Comparison of ENCODE assay signal across 11 mouse cellular contexts in genomic region chr12:108278221-108278918, GRCm38 (mm10). TPM values are rescaled to one million over a fixed set of nuclear protein-coding genes. Genes with fewer than 3 reads are reported as not detected.
DNase-seq lines count a peak whose midpoint lies in the region; ATAC-seq and TF ChIP-seq lines count a peak whose summit lies in the region.
"Had no signal": no experiment of that assay in that cellular context is flagged by ENCODE, and none has a peak within 500 bp of the region (broad histone marks: within the 10 kb centered on the region; RNA-seq: fewer than 3 reads in every experiment).

No protein-coding gene starts in this region.

- no peaks in the 10 kb centered on the region for H3K36me3 ChIP-seq in kidney, embryonic 16.5 days (ENCODE audit: insufficient read depth, low read length)
- H3K36me3 ChIP-seq in embryonic facial prominence, embryonic 12.5 days = no peaks in the 10 kb centered on the region
- H3K36me3 ChIP-seq in hindbrain, embryonic 14.5 days (replicated peaks; ENCODE audit: control insufficient read depth, insufficient read depth) = no peaks in the 10 kb centered on the region
- H3K36me3 ChIP-seq in midbrain, postnatal 0 days (ENCODE audit: insufficient read depth, low read length) = no peaks in the 10 kb centered on the region

- H3K4me2 ChIP-seq in kidney, embryonic 16.5 days (replicated peaks; ENCODE audit: low read depth, low read length) = peak overlapping the region; percentile 83
- H3K4me2 ChIP-seq in embryonic facial prominence, embryonic 12.5 days (replicated peaks) = peak overlapping the region; percentile 98
- H3K4me2 ChIP-seq in hindbrain, embryonic 14.5 days (replicated peaks) = peak overlapping the region; percentile 94
- H3K4me2 ChIP-seq in midbrain, postnatal 0 days (ENCODE audit: low read depth, low read length, poor library complexity, severe bottlenecking) = peak overlapping the region; percentile 93

- no peak overlapping the region for H3K9ac ChIP-seq in kidney, embryonic 16.5 days (replicated peaks; ENCODE audit: low read length)
- H3K9ac ChIP-seq in embryonic facial prominence, embryonic 12.5 days = no peak overlapping the region
- peak overlapping the region; percentile 89 for H3K9ac ChIP-seq in hindbrain, embryonic 14.5 days
- H3K9ac ChIP-seq in midbrain, postnatal 0 days (replicated peaks; ENCODE audit: low read length, poor library complexity, severe bottlenecking) = no peak overlapping the region

- H3K9me3 ChIP-seq in kidney, embryonic 16.5 days (ENCODE audit: low read length) = no peaks in the 10 kb centered on the region
- H3K9me3 ChIP-seq in embryonic facial prominence, embryonic 12.5 days = no peaks in the 10 kb centered on the region
- no peaks in the 10 kb centered on the region for H3K9me3 ChIP-seq in hindbrain, embryonic 14.5 days (ENCODE audit: control insufficient read depth, low read length)
- no peaks in the 10 kb centered on the region for H3K9me3 ChIP-seq in midbrain, postnatal 0 days (ENCODE audit: low read length)

- WGBS in kidney, embryonic 16.5 days = 38% methylated on average over 15 of the region's 15 CpGs
- 32% methylated on average over 15 of the region's 15 CpGs for WGBS in embryonic facial prominence, embryonic 12.5 days
- 18% methylated on average over 14 of the region's 15 CpGs for whole genome bisulfite sequencing in hindbrain, embryonic 14.5 days
- WGBS in midbrain, postnatal 0 days = 20% methylated on average over 15 of the region's 15 CpGs

- peaks cover 4% of the 10 kb centered on the region; the same call in 1 of the 2 replicates for H3K27me3 ChIP-seq in kidney, embryonic 16.5 days (ENCODE audit: insufficient read depth, low read length)
- no peaks in the 10 kb centered on the region for H3K27me3 ChIP-seq in embryonic facial prominence, embryonic 12.5 days
- H3K27me3 ChIP-seq in hindbrain, embryonic 14.5 days (ENCODE audit: control insufficient read depth, insufficient read depth, low read length) = no peaks in the 10 kb centered on the region
- no peaks in the 10 kb centered on the region for H3K27me3 ChIP-seq in midbrain, postnatal 0 days (ENCODE audit: insufficient read depth, low read length)

- no peak overlapping the region for H3K4me3 ChIP-seq in kidney, embryonic 16.5 days (ENCODE audit: low read length)
- H3K4me3 ChIP-seq in embryonic facial prominence, embryonic 12.5 days = 0 out of 2 replicates have a peak overlapping the region, but pooled peaks have one; percentile 20
- peak overlapping the region; percentile 51; the same call in 1 of the 2 replicates for H3K4me3 ChIP-seq in hindbrain, embryonic 14.5 days (replicated peaks; ENCODE audit: low read length)
- H3K4me3 ChIP-seq in midbrain, postnatal 0 days (ENCODE audit: low read depth, low read length) = peak overlapping the region; percentile 83; the same call in 1 of the 2 replicates
- H3K4me3 ChIP-seq in layer of hippocampus, adult 2 months = no peak overlapping the region

- no peak for TF ChIP-seq CTCF in midbrain, postnatal 0 days (IDR thresholded peaks at IDR 0.05)
- no peak for TF ChIP-seq CTCF in layer of hippocampus, adult 2 months (conservative IDR thresholded peaks at IDR 0.05)

- no peak for ATAC-seq in kidney, embryonic 16.5 days (ENCODE audit: low FRiP score, low TSS enrichment)
- ATAC-seq in embryonic facial prominence, embryonic 12.5 days (ENCODE audit: insufficient number of reproducible peaks, insufficient read depth, low FRiP score, low TSS enrichment) = no peak
- ATAC-seq in hindbrain, embryonic 14.5 days (ENCODE audit: low FRiP score) = no peak
- ATAC-seq in midbrain, postnatal 0 days (ENCODE audit: low FRiP score) = no peak
- ATAC-seq: activated CD4-positive, CD25-positive, alpha-beta regulatory T cell, adult 4 months had no signal

- H3K4me1 ChIP-seq in kidney, embryonic 16.5 days (ENCODE audit: insufficient read depth, low read length) = peaks cover 43% of the 10 kb centered on the region
- H3K4me1 ChIP-seq in embryonic facial prominence, embryonic 12.5 days = peaks cover 32% of the 10 kb centered on the region
- peaks cover 33% of the 10 kb centered on the region for H3K4me1 ChIP-seq in hindbrain, embryonic 14.5 days (replicated peaks; ENCODE audit: control insufficient read depth, insufficient read depth, low read length)
- peaks cover 12% of the 10 kb centered on the region for H3K4me1 ChIP-seq in midbrain, postnatal 0 days (ENCODE audit: insufficient read depth, low read length)

- no peak for DNase-seq in kidney, adult 11 months
- no peak for DNase-seq in hindbrain, embryonic 14.5 days (ENCODE audit: low spot score)
- DNase-seq in midbrain, postnatal 0 days (ENCODE audit: low spot score) = no peak
- DNase-seq in layer of hippocampus, postnatal 14 days (ENCODE audit: low spot score in 2 of 2) = no peak
- DNase-seq in layer of hippocampus, adult 9-10 months (ENCODE audit: low spot score) = no peak
- DNase-seq in layer of hippocampus, adult 2 months (ENCODE audit: low spot score in 2 of 2) = no peak
- DNase-seq: gastrocnemius, postnatal 10 days; heart, postnatal 36 days had no signal

- H3K27ac ChIP-seq in kidney, embryonic 16.5 days (ENCODE audit: low read length) = no peak overlapping the region; the same call in 1 of the 2 replicates
- H3K27ac ChIP-seq in embryonic facial prominence, embryonic 12.5 days = peak overlapping the region; percentile 64; the same call in 1 of the 2 replicates
- peak overlapping the region; percentile 98 for H3K27ac ChIP-seq in hindbrain, embryonic 14.5 days
- peak overlapping the region; percentile 95 for H3K27ac ChIP-seq in midbrain, postnatal 0 days (ENCODE audit: low read depth, low read length)
- H3K27ac ChIP-seq in layer of hippocampus, adult 2 months = no peak overlapping the region

RNA-seq across cellular contexts. Expression of gene Ccdc85c, which starts 3.1 kb away (rescaled TPM):
- polyA plus RNA-seq in kidney, embryonic 16.5 days (2015; fragmentation: Nextera tagmentation; extraction: Ambion mirVana) = 5.3 and 6.8 TPM in 2 replicates
- 7.7 and 7.9 TPM in 2 replicates for polyA plus RNA-seq in embryonic facial prominence, embryonic 12.5 days (2016; fragmentation: Nextera tagmentation; extraction: Ambion mirVana)
- polyA plus RNA-seq in hindbrain, embryonic 14.5 days (2014; fragmentation: Nextera tagmentation; extraction: Ambion mirVana) = 13.9 and 16.5 TPM in 2 replicates
- 69.1 and 89.6 TPM in 2 replicates for total RNA-seq in midbrain, postnatal 0 days (2014; rRNA removed)
- polyA plus RNA-seq in midbrain, postnatal 0 days (2015; fragmentation: Nextera tagmentation; extraction: Ambion mirVana) = 16.6 and 19.9 TPM in 2 replicates
- total RNA-seq in layer of hippocampus, postnatal 14 days (2021) = 10 to 100 TPM; 55.9 to 57.4 TPM
- total RNA-seq in layer of hippocampus, adult 2 months (2021) = 10 to 100 TPM; 68.4 to 68.5 TPM

RNA-seq across cellular contexts. Expression of gene Hhipl1, which starts 27.7 kb away (rescaled TPM):
- 0.80 and 0.81 TPM in 2 replicates for polyA plus RNA-seq in kidney, embryonic 16.5 days (2015; fragmentation: Nextera tagmentation; extraction: Ambion mirVana)
- polyA plus RNA-seq in embryonic facial prominence, embryonic 12.5 days (2016; fragmentation: Nextera tagmentation; extraction: Ambion mirVana) = 1.0 and 1.1 TPM in 2 replicates
- polyA plus RNA-seq in hindbrain, embryonic 14.5 days (2014; fragmentation: Nextera tagmentation; extraction: Ambion mirVana) = 1.8 and 1.9 TPM in 2 replicates
- total RNA-seq in midbrain, postnatal 0 days (2014; rRNA removed) = 9.3 and 10.4 TPM in 2 replicates
- polyA plus RNA-seq in midbrain, postnatal 0 days (2015; fragmentation: Nextera tagmentation; extraction: Ambion mirVana) = 2.7 and 2.9 TPM in 2 replicates
- total RNA-seq in layer of hippocampus, postnatal 14 days (2021) = 1 to 10 TPM; 4.1 to 5.2 TPM
- total RNA-seq in layer of hippocampus, adult 2 months (2021) = 1 to 10 TPM; 5.1 to 6.4 TPM

RNA-seq across cellular contexts. Expression of gene Cyp46a1, which starts 55.8 kb away (rescaled TPM):
- 11.8 and 12.2 TPM in 2 replicates for polyA plus RNA-seq in kidney, embryonic 16.5 days (2015; fragmentation: Nextera tagmentation; extraction: Ambion mirVana)
- 5.9 and 7.4 TPM in 2 replicates for polyA plus RNA-seq in embryonic facial prominence, embryonic 12.5 days (2016; fragmentation: Nextera tagmentation; extraction: Ambion mirVana)
- 22.7 and 23.5 TPM in 2 replicates for polyA plus RNA-seq in hindbrain, embryonic 14.5 days (2014; fragmentation: Nextera tagmentation; extraction: Ambion mirVana)
- total RNA-seq in midbrain, postnatal 0 days (2014; rRNA removed) = 33.2 and 36.0 TPM in 2 replicates
- 52.0 and 55.3 TPM in 2 replicates for polyA plus RNA-seq in midbrain, postnatal 0 days (2015; fragmentation: Nextera tagmentation; extraction: Ambion mirVana)
- 100 to 1,000 TPM; 122 to 136 TPM for total RNA-seq in layer of hippocampus, postnatal 14 days (2021)
- 100 to 1,000 TPM; 169 TPM for total RNA-seq in layer of hippocampus, adult 2 months (2021)
- polyA plus RNA-seq: activated CD4-positive, CD25-positive, alpha-beta regulatory T cell, adult 4 months had no signal

Comparison
In these comparisons a context has a peak if more than half of its experiments do, and no peak if none do; other contexts are left out.
1. H3K27ac ChIP-seq: peak in embryonic facial prominence, embryonic 12.5 days (single experiment), hindbrain, embryonic 14.5 days (single experiment) and midbrain, postnatal 0 days (single experiment); none in kidney, embryonic 16.5 days (single experiment) and layer of hippocampus, adult 2 months (single experiment).
2. H3K4me3 ChIP-seq: peak in embryonic facial prominence, embryonic 12.5 days (single experiment), hindbrain, embryonic 14.5 days (single experiment) and midbrain, postnatal 0 days (single experiment); none in kidney, embryonic 16.5 days (single experiment) and layer of hippocampus, adult 2 months (single experiment).
3. Peak in every context shown above with its lines, with median percentiles within 50 percentile points of each other: H3K4me2 ChIP-seq.